Mouse (Mus musculus) yolk sac, embryonic 10.5 days (tissue): ENCODE results near the gene Isyna1.

Experiments
- DNase-seq: peaks from one replicate; pipeline ENCODE4 v3.0.0-alpha.2; 2017; ENCODE audit warnings: low spot score

The Isyna1 gene

GRCm38 (mm10) chr8:70622220-70622619 lies 28.0 kb downstream of the Isyna1 start:
- no peak for DNase-seq

GRCm38 (mm10) chr8:70625104-70625503 lies 30.9 kb downstream of the Isyna1 start:
- DNase-seq = no peak

- no peak for DNase-seq
Measured at GRCm38 (mm10) chr8:70627041-70627440, 32.9 kb downstream of the Isyna1 start.

DNA sequence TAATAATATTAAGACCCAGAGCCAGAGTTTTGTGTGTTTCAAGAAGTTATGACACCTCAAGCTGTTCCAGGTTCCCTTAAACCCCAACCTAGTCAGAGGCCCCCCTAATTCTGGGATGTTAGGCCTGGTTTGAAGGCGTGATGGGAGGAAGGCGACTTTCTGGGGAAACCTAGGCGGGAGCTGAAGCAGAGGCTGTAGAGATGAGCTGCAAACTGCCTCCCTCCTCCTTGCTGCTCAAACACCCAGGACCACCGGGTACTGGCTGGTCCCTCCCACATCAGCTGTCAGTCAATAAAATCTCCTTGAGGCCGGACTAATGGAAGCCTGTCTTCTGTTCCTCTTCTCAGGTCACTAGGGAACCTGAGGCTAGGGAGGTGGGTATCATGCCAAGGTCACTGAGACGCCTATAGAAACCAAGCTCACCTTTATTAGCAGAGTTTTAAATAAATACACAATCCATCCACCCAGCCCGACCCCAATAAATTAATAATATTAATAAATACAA lies 34.9 kb downstream of the Isyna1 start:
- no peak for DNase-seq

- peak; percentile 90 for DNase-seq
Measured at GRCm38 (mm10) chr8:70629574-70630531, 35.7 kb downstream of the Isyna1 start.

DNA sequence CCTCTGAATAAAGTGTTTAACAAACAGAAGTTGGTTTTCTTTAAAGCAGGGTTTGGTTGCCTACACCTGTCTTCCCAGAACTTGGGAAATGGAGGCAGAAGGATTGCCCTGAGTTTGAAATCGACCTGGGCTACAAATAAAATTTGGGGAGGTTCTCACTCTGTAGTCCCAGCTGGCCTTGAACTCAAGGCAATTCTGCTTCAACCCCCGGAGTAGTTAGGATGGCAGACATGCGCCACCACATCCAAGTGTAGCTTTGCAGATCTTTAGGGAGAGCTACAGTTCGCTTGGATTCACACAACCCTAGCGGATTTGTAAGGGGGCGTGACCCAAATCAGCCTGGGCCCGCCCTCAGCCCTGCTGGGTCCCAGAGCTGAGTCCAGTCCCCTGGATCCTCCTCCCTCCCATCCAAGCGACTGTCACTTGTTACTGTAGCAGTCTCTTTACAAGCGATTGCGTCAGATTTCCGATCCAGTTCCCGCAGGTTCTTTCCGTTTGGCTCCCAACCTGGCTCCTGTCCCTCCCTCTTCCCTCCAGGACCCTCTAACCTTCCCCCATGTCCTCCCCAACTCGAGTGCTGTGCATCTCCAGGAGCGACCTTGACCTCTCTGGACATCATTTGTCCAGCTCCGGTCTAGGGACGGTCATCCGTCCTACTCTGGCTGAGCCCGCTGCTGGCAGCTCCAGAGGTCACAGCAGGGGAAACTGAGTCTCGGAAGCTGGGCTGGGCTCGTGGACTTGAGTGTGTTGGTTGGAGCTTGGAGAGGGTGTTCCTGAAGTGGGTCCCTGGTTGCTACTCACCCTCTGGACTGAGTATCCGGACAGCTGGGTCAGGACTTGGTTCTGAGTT lies 36.6 kb downstream of the Isyna1 start:
- peak; percentile 83 for DNase-seq

DNA sequence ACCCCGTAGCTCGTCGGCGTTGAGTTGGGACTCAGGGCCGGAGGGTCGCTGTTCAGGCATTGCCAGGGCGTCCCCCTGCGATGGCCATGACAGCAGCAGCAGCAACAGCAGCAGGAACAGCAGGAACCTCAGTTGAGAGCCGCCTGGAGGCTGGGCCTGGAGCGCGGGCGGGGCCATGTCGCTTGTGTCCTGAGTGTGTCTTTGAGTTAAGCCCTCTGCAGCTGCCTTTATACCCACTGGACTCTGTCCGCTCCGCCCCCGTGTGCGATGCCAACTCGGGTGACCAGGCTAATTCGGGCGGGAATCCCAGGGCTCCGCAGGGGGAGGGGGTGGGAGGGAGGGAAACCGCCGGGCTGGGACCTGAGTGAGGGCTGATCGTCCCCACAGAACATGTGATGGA lies 37.3 kb downstream of the Isyna1 start:
- DNase-seq = peak; percentile 71

- DNase-seq = peak; percentile 84
Measured at GRCm38 (mm10) chr8:70632346-70632892, 38.2 kb downstream of the Isyna1 start, which contains the start of gene Gdf15. Gene Gdf15 (minus strand): TSS chr8:70632456.

DNA sequence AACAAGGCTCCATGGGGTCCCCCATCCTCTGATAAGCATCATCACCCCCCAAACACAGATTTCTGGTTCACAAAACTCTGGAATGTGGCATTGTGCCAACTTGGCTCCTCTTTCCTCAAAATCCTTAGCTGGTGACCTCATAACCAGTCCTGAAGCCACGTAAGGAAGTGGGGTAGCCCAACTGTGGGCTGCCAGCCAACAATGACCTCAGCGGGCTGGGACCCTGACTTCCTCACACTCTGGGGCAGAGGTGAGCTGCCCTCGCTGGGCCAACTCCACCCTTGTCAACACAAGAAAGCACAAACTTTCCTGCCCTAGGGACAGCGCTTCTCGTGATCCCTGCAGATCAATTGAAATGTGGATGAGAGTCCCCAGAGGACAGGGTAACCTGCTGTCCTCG lies 39.9 kb downstream of the Isyna1 start:
- no peak for DNase-seq

DNA sequence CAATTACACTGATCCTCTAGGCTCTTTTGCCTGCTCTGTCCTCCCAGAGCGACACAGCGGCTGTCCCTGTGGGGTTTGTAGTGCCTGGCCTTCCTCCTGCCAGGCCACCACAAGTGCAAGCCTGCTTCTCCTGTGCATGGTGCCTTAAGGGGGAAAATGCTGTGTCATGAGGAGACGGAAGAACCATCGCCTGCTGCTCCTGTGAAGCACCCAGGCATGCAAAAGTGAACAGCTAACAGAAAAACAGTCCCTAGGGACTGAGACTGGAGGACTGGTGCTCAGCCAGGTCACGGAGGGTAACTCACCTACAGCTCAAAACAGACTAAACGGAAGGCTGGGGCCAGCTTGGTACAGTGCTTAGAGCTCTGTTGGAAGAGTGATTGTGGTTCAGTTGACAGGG lies 41.4 kb downstream of the Isyna1 start:
- peak; percentile 54 for DNase-seq

DNA sequence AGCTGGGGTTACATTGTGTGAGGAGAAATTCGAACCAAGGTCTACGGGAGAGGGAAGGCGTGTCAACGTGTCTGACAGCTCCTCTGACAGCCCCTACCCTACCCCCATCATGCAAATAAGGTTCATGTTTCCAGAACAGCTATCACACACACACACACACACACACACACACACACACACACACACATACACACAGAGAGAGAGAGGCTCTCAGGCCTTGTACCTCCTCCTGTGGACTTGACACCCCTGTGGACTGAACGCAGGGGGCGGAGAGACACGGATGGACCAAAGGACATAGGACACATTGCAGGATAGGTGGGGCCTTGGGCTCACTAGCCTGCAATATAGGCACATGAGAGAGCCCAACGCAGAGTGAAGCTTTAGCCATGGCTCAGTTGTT lies 42.7 kb downstream of the Isyna1 start:
- peak; percentile 52 for DNase-seq

- no peak for DNase-seq
Measured at GRCm38 (mm10) chr8:70638752-70639151, 44.6 kb downstream of the Isyna1 start.

- no peak for DNase-seq
Measured at GRCm38 (mm10) chr8:70643019-70643418, 48.8 kb downstream of the Isyna1 start.

- DNase-seq = no peak
Measured at GRCm38 (mm10) chr8:70644065-70644464, 49.9 kb downstream of the Isyna1 start.

DNA sequence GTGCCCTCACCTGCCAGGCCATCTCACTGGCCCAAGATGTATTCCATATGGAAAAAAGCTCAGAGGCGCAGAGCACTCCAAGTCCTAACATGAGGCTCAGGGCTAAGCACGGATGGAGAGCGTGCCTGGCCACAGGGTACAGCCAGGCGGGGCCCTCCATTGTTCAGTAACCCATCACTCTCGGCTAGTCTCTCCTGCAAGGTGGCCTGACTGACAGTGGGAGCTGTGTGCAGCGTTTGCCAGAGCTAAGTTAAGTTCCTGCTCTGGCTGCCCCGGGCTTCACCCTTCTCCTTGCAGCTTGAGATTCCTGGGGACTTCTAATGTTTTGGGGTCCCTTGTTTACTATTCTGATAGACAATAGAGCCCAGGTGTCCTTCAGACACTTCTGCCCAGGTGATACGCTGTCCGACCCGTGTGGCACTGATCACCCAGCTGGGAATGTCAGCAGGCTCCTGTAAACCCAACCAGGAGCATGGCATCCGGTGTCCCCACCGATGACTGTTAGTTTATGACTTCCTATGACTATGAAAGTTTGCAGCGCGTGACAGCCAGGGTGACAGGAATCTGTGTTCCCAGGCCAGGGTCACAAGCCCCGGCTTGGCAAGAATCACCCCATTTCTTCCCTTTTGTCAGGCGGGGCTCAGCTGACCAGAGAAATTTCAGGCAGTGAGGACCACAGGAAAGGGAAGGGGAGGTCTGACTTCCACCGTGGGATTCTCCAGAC lies 51.5 kb downstream of the Isyna1 start:
- DNase-seq = no peak

DNA sequence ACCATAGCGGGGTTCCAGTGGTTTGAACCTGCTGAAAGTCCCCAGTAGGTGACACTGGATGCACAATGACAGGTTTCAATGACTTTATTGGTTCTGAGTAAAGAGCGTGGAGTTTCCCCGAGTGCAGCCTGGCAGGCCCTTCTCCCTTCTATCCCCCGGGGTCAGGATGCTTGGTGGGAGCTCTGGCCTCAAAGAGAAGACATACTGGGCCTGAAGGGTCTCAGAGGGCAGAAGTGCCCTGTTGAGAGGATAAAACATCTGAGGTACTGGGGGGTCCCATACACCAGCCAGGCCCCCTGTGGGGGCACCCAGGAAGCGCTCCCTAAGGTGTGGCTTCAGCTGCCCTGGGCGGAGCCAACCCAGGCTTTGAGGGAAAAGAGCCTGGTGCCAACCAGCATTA lies 52.2 kb downstream of the Isyna1 start:
- DNase-seq = no peak

- no peak for DNase-seq
Measured at GRCm38 (mm10) chr8:70646775-70647174, 52.6 kb downstream of the Isyna1 start.
